Comparison of ENCODE assay signal across 8 mouse cellular contexts in the genomic region with DNA sequence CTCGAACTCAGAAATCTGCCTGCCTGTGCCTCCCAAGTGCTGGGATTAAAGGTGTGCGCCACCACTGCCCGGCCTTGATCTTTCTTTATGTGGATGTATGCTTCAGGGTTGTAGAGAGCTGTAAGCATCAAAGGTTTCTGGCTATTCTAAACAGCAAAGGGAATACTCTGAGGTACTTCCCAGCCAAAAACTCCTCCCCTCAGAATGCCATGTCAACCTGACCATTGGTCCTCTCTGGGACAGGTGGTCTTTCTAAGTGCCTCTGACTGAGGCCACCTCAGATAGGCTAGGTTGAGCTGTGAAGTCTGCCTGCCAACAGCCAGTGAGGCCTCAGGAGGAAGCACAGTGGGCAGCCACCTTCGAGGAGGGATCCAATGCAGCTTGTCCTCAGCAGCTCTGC. TPM values are rescaled to one million over a fixed set of nuclear protein-coding genes. Genes with fewer than 3 reads are reported as not detected.
A peak's percentile ranks its signal among the peaks of the same experiment; 100 is the strongest.
DNase-seq lines count a peak whose midpoint lies in the region; ATAC-seq and TF ChIP-seq lines count a peak whose summit lies in the region.

No protein-coding gene starts in this region.

- no peak for DNase-seq in kidney, adult 18-20 months
- no peak for DNase-seq in G1E (ENCODE audit: low spot score)
- no peak for DNase-seq in heart, postnatal 0 days (ENCODE audit: low spot score)
- no peak for DNase-seq in ovary, postnatal 36 days (ENCODE audit: low spot score)
- no peak for DNase-seq in cerebellum, adult 11 months
- DNase-seq in gastrocnemius, postnatal 36 days: no peak

- H3K9me3 ChIP-seq in kidney, embryonic 15.5 days (replicated peaks): no peaks in the 10 kb centered on the region
- H3K9me3 ChIP-seq in G1E (replicated peaks): no peaks in the 10 kb centered on the region
- no peaks in the 10 kb centered on the region for H3K9me3 ChIP-seq in heart, postnatal 0 days (replicated peaks; ENCODE audit: control insufficient read depth, low read length)

- H3K9ac ChIP-seq in kidney, embryonic 15.5 days: peak overlapping the region; percentile 23; the same call in 1 of the 2 replicates
- H3K9ac ChIP-seq in heart, postnatal 0 days (replicated peaks; ENCODE audit: low read depth, low read length): peak overlapping the region; percentile 72

- intact Hi-C loops in gastrocnemius, postnatal 36 days (cut with DNase I): no loop called here

- ATAC-seq in kidney, embryonic 15.5 days (replicated peaks; ENCODE audit: low FRiP score): no peak
- ATAC-seq in G1E (ENCODE audit: extremely low read depth, insufficient number of reproducible peaks, low FRiP score, poor library complexity, severe bottlenecking): 0 out of 2 replicates have a peak, but pooled peaks have one; percentile 10
- peak; percentile 48 for ATAC-seq in heart, postnatal 0 days (ENCODE audit: insufficient read depth, low read depth)
- peak; percentile 15; the same call in 1 of the 2 replicates for ATAC-seq in monocyte, adult 5-6 weeks (replicated peaks; ENCODE audit: insufficient number of reproducible peaks, low FRiP score, low TSS enrichment, poor library complexity, severe bottlenecking)

- no peaks in the 10 kb centered on the region for H3K27me3 ChIP-seq in kidney, embryonic 15.5 days
- H3K27me3 ChIP-seq in G1E (ENCODE audit: insufficient read depth, low read length): no peaks in the 10 kb centered on the region
- no peaks in the 10 kb centered on the region for H3K27me3 ChIP-seq in heart, postnatal 0 days (ENCODE audit: control insufficient read depth, insufficient read depth, low read length)

- peaks cover 27% of the 10 kb centered on the region for H3K36me3 ChIP-seq in kidney, embryonic 15.5 days
- peaks cover 49% of the 10 kb centered on the region for H3K36me3 ChIP-seq in G1E (replicated peaks)
- peaks cover 17% of the 10 kb centered on the region for H3K36me3 ChIP-seq in heart, postnatal 0 days (replicated peaks; ENCODE audit: control insufficient read depth, insufficient read depth, low read length)

- no peak for TF ChIP-seq CTCF in G1E (IDR thresholded peaks at IDR 0.05; ENCODE audit: low read depth, low read length)
- no peak for TF ChIP-seq CTCF in heart, postnatal 0 days (IDR thresholded peaks at IDR 0.05; ENCODE audit: low read depth)

- peak overlapping the region; percentile 59 for H3K27ac ChIP-seq in kidney, embryonic 15.5 days
- H3K27ac ChIP-seq in heart, postnatal 0 days (ENCODE audit: low read depth): peak overlapping the region; percentile 92

- WGBS in kidney, embryonic 15.5 days: 84% methylated on average over 4 of the region's 4 CpGs
- WGBS in heart, postnatal 0 days: 74% methylated on average over 4 of the region's 4 CpGs

- peak overlapping the region; percentile 45 for H3K4me3 ChIP-seq in kidney, embryonic 15.5 days (replicated peaks)
- peak overlapping the region; percentile 77 for H3K4me3 ChIP-seq in G1E (ENCODE audit: low read depth, low read length)
- H3K4me3 ChIP-seq in heart, postnatal 0 days (ENCODE audit: low read depth, low read length): peak overlapping the region; percentile 78

- peaks cover 32% of the 10 kb centered on the region for H3K4me1 ChIP-seq in kidney, embryonic 15.5 days
- peaks cover 71% of the 10 kb centered on the region for H3K4me1 ChIP-seq in G1E (ENCODE audit: insufficient read depth, low read depth, low read length)
- peaks cover 15% of the 10 kb centered on the region for H3K4me1 ChIP-seq in heart, postnatal 0 days (ENCODE audit: control insufficient read depth, insufficient read depth)

- peak overlapping the region; percentile 53 for H3K4me2 ChIP-seq in kidney, embryonic 15.5 days
- peak overlapping the region; percentile 68 for H3K4me2 ChIP-seq in heart, postnatal 0 days (ENCODE audit: low read depth, low read length)

- TF ChIP-seq EP300 in heart, postnatal 0 days (IDR thresholded peaks at IDR 0.05; ENCODE audit: low read depth): no peak

RNA-seq across cellular contexts. Expression of gene Ifi35, which starts 0.7 kb away (rescaled TPM):
- polyA plus RNA-seq in kidney, embryonic 15.5 days (2015; fragmentation: Nextera tagmentation; extraction: Ambion mirVana): 13.8 and 18.8 TPM in 2 replicates
- total RNA-seq in G1E (2014; fragmentation: Nextera tagmentation) (26.3 and 34.3 TPM in 2 replicates), G1E (2017) (48.4 and 54.8 TPM in 2 replicates)
- polyA plus RNA-seq in G1E (2012): 24.3 and 28.1 TPM in 2 replicates
- total RNA-seq in heart, postnatal 0 days (2014; rRNA removed; ENCODE audit: low replicate concordance): 26.3 and 28.9 TPM in 2 replicates
- polyA plus RNA-seq in heart, postnatal 0 days (2015; fragmentation: Nextera tagmentation; extraction: Ambion mirVana): 23.9 and 24.2 TPM in 2 replicates
- total RNA-seq in monocyte, adult 5-6 weeks (2017): 65.6 to 68.1 TPM (median 67.1 TPM) in 3 replicates
- total RNA-seq in gastrocnemius, postnatal 36 days (2021): 10 to 100 TPM in 1 of 2 experiments, 1 to 10 TPM in 1; 9.1 to 13.0 TPM

RNA-seq across cellular contexts. Expression of gene Rpl27, which starts 6.8 kb away (rescaled TPM):
- 369 and 421 TPM in 2 replicates for polyA plus RNA-seq in kidney, embryonic 15.5 days (2015; fragmentation: Nextera tagmentation; extraction: Ambion mirVana)
- total RNA-seq in G1E (2014; fragmentation: Nextera tagmentation): 787 and 879 TPM in 2 replicates
- total RNA-seq in G1E (2017): 1,687 and 2,225 TPM in 2 replicates
- 444 and 1,039 TPM in 2 replicates for polyA plus RNA-seq in G1E (2012)
- total RNA-seq in heart, postnatal 0 days (2014; rRNA removed; ENCODE audit: low replicate concordance): 796 and 938 TPM in 2 replicates
- 242 and 248 TPM in 2 replicates for polyA plus RNA-seq in heart, postnatal 0 days (2015; fragmentation: Nextera tagmentation; extraction: Ambion mirVana)
- total RNA-seq in monocyte, adult 5-6 weeks (2017): 465 to 1,168 TPM (median 1,010 TPM) in 3 replicates
- 10 to 100 TPM; 35.1 to 42.1 TPM for total RNA-seq in gastrocnemius, postnatal 36 days (2021)

RNA-seq across cellular contexts. Expression of gene Rnd2, which starts 15.9 kb away (rescaled TPM):
- polyA plus RNA-seq in kidney, embryonic 15.5 days (2015; fragmentation: Nextera tagmentation; extraction: Ambion mirVana): 9.0 and 11.4 TPM in 2 replicates
- 26.5 and 32.0 TPM in 2 replicates for total RNA-seq in G1E (2014; fragmentation: Nextera tagmentation)
- total RNA-seq in G1E (2017): 36.6 and 44.3 TPM in 2 replicates
- polyA plus RNA-seq in G1E (2012): 35.3 and 46.4 TPM in 2 replicates
- 4.9 and 6.1 TPM in 2 replicates for total RNA-seq in heart, postnatal 0 days (2014; rRNA removed; ENCODE audit: low replicate concordance)
- polyA plus RNA-seq in heart, postnatal 0 days (2015; fragmentation: Nextera tagmentation; extraction: Ambion mirVana): 5.1 and 5.7 TPM in 2 replicates
- total RNA-seq in monocyte, adult 5-6 weeks (2017): not detected in 3 replicates
- total RNA-seq in gastrocnemius, postnatal 36 days (2021): 1 to 10 TPM; 2.8 to 3.0 TPM

RNA-seq across cellular contexts. Expression of gene Vat1, which starts 17.1 kb away (rescaled TPM):
- polyA plus RNA-seq in kidney, embryonic 15.5 days (2015; fragmentation: Nextera tagmentation; extraction: Ambion mirVana): 31.8 and 37.5 TPM in 2 replicates
- 237 and 238 TPM in 2 replicates for total RNA-seq in G1E (2014; fragmentation: Nextera tagmentation)
- 98.5 and 103 TPM in 2 replicates for total RNA-seq in G1E (2017)
- 384 and 452 TPM in 2 replicates for polyA plus RNA-seq in G1E (2012)
- 82.0 and 84.2 TPM in 2 replicates for total RNA-seq in heart, postnatal 0 days (2014; rRNA removed; ENCODE audit: low replicate concordance)
- polyA plus RNA-seq in heart, postnatal 0 days (2015; fragmentation: Nextera tagmentation; extraction: Ambion mirVana): 19.5 and 19.7 TPM in 2 replicates
- total RNA-seq in monocyte, adult 5-6 weeks (2017): 13.9 to 14.1 TPM (median 13.9 TPM) in 3 replicates
- 10 to 100 TPM; 11.5 to 12.3 TPM for total RNA-seq in gastrocnemius, postnatal 36 days (2021)

RNA-seq across cellular contexts. Expression of gene Ptges3l, which starts 23.8 kb away (rescaled TPM):
- polyA plus RNA-seq in kidney, embryonic 15.5 days (2015; fragmentation: Nextera tagmentation; extraction: Ambion mirVana): 12.3 and 12.6 TPM in 2 replicates
- not detected in 2 replicates for total RNA-seq in G1E (2014; fragmentation: Nextera tagmentation)
- 0.12 and 0.33 TPM in 2 replicates for total RNA-seq in G1E (2017)
- polyA plus RNA-seq in G1E (2012): 0.17 and 0.22 TPM in 2 replicates
- 32.8 and 40.7 TPM in 2 replicates for total RNA-seq in heart, postnatal 0 days (2014; rRNA removed; ENCODE audit: low replicate concordance)
- polyA plus RNA-seq in heart, postnatal 0 days (2015; fragmentation: Nextera tagmentation; extraction: Ambion mirVana): 86.9 and 93.5 TPM in 2 replicates
- total RNA-seq in monocyte, adult 5-6 weeks (2017): 2.7 TPM in 1 of 3 replicates, not detected in the others
- 100 to 1,000 TPM in 1 of 2 experiments, 10 to 100 TPM in 1; 83.5 to 111 TPM for total RNA-seq in gastrocnemius, postnatal 36 days (2021)

Comparison
In these comparisons a context has a peak if more than half of its experiments do, and no peak if none do; other contexts are left out.
1. RNA of gene Rpl27, which starts 6.8 kb away (total RNA-seq): 787 to 2,225 TPM in G1E, 465 to 1,168 TPM in monocyte, adult 5-6 weeks and 796 to 938 TPM in heart, postnatal 0 days; 35.1 to 42.1 TPM in gastrocnemius, postnatal 36 days; every median in the first group is over 10 times any median in the second.
2. Peak in every context shown above with its lines, with median percentiles within 50 percentile points of each other: H3K4me3 ChIP-seq.